Mouse (Mus musculus) cerebellum, adult 2 months (tissue): ENCODE results near the gene Phactr2. TPM values are rescaled to one million over a fixed set of nuclear protein-coding genes. Genes with fewer than 3 reads are reported as not detected.

Source experiments
- DNase-seq, 2 experiments: peaks; one replicate each; pipeline ENCODE4 v3.0.0; 2021
- H3K27ac ChIP-seq: fragments of 200-500 bp; 2 replicates; pipeline ENCODE4 v1.5.1; 2012; ENCODE audit warnings: low read length, control low read depth, inconsistent platforms; ENCODE audit not compliant: insufficient read depth
- H3K27me3 ChIP-seq: fragments of 200-500 bp; 2 replicates; pipeline ENCODE4 v1.6.1; 2012; ENCODE audit warnings: inconsistent platforms, mild to moderate bottlenecking, low read length, moderate library complexity; ENCODE audit not compliant: control insufficient read depth, insufficient read depth
- H3K4me1 ChIP-seq: fragments of 200-500 bp; 2 replicates; pipeline ENCODE4 v1.6.1; 2011; ENCODE audit warnings: low read length; ENCODE audit not compliant: control insufficient read depth, insufficient read depth
- H3K4me3 ChIP-seq: fragments of 200-500 bp; replicated peaks from 2 replicates; pipeline ENCODE3; 2011; ENCODE audit warnings: mild to moderate bottlenecking, low read depth, low read length, control low read depth; ENCODE audit not compliant: insufficient read depth
- CTCF ChIP-seq: fragments of 200-500 bp; IDR thresholded peaks from 2 replicates; pipeline ENCODE4 v1.5.1; 2011; ENCODE audit warnings: low read depth, mild to moderate bottlenecking, control low read depth, low read length, moderate library complexity, borderline replicate concordance; ENCODE audit not compliant: insufficient read depth
- POLR2A ChIP-seq: fragments of 200-500 bp; IDR thresholded peaks from 2 replicates; pipeline ENCODE4 v1.6.1; 2011; ENCODE audit warnings: low read length, control low read depth, borderline replicate concordance; ENCODE audit not compliant: insufficient read depth
- WGBS: fragments of 180-500 bp; shearing (Covaris S2); methylation state at CpG from one replicate; pipeline ENCODE4 v1.1.7; 2018; 5-methylcytosine and 5-hydroxymethylcytosine counted together
- polyA plus RNA-seq: library from polyadenylated mRNA; depleted of rRNA; stranded (reverse); fragments of >200 nt; gene quantifications from 2 replicates; pipeline ENCODE4 v1.2.3, GENCODE M21; 2012

Phactr2 gene
- polyA plus RNA-seq, 1 experiment = 11.9 TPM

- Histone ChIP-seq H3K27ac (no peak overlapping the region), H3K4me1 (no peaks in the 10 kb centered on the region), H3K27me3 (no peaks in the 10 kb centered on the region), H3K4me3 (no peak overlapping the region)
- DNase-seq = no peak
- TF ChIP-seq POLR2A (no peak), CTCF (no peak)
- 91% methylated on average over 1 of the region's 1 CpGs for WGBS
These were observed 200.5 kb downstream of the Phactr2 start for GRCm38 (mm10) chr10:13273756-13274155.

- Histone ChIP-seq H3K27ac (no peak overlapping the region), H3K4me1 (no peaks in the 10 kb centered on the region), H3K4me3 (no peak overlapping the region), H3K27me3 (no peaks in the 10 kb centered on the region)
- 91% methylated on average over 8 of the region's 8 CpGs for WGBS
- DNase-seq = no peak
- no peak for TF ChIP-seq POLR2A
- TF ChIP-seq CTCF = no peak
These were observed 202.5 kb downstream of the Phactr2 start for GRCm38 (mm10) chr10:13271716-13272115.

- H3K4me3 ChIP-seq = no peak overlapping the region
- 81% methylated on average over 7 of the region's 7 CpGs for WGBS
- no peaks in the 10 kb centered on the region for H3K27me3 ChIP-seq
- DNase-seq = no peak
- TF ChIP-seq CTCF (no peak), POLR2A (no peak)
- no peak overlapping the region for H3K27ac ChIP-seq
- no peaks in the 10 kb centered on the region for H3K4me1 ChIP-seq
These were observed 203.1 kb downstream of the Phactr2 start for GRCm38 (mm10) chr10:13271099-13271498.

- Histone ChIP-seq H3K27ac (no peak overlapping the region), H3K27me3 (no peaks in the 10 kb centered on the region), H3K4me1 (no peaks in the 10 kb centered on the region), H3K4me3 (no peak overlapping the region)
- TF ChIP-seq CTCF = no peak
- TF ChIP-seq POLR2A = no peak
- WGBS = 93% methylated on average over 7 of the region's 7 CpGs
- no peak for DNase-seq
These were observed 203.9 kb downstream of the Phactr2 start for GRCm38 (mm10) chr10:13270270-13270669.

GRCm38 (mm10) chr10:13259251-13259650 is 215.0 kb downstream of the Phactr2 start:
- 79% methylated on average over 3 of the region's 3 CpGs for WGBS

GRCm38 (mm10) chr10:13256196-13256595 is 218.0 kb downstream of the Phactr2 start:
- 81% methylated on average over 7 of the region's 7 CpGs for WGBS
- H3K4me1 ChIP-seq = no peaks in the 10 kb centered on the region
- no peak overlapping the region for H3K4me3 ChIP-seq
- H3K27ac ChIP-seq = no peak overlapping the region
- DNase-seq = no peak
- no peak for TF ChIP-seq CTCF
- TF ChIP-seq POLR2A = no peak
- H3K27me3 ChIP-seq = no peaks in the 10 kb centered on the region

More at GRCm38 (mm10) chr10:13259251-13259650, 215.0 kb downstream of the Phactr2 start:
- no peak for TF ChIP-seq CTCF
- no peak for TF ChIP-seq POLR2A
- Histone ChIP-seq H3K4me3 (no peak overlapping the region), H3K27ac (no peak overlapping the region), H3K27me3 (no peaks in the 10 kb centered on the region), H3K4me1 (no peaks in the 10 kb centered on the region)
- DNase-seq = no peak

GRCm38 (mm10) chr10:13250280-13250679 is 223.9 kb downstream of the Phactr2 start:
- Histone ChIP-seq H3K4me3 (no peak overlapping the region), H3K4me1 (no peaks in the 10 kb centered on the region), H3K27me3 (no peaks in the 10 kb centered on the region), H3K27ac (no peak overlapping the region)
- TF ChIP-seq POLR2A (no peak), CTCF (no peak)
- WGBS = 66% methylated on average over 2 of the region's 2 CpGs
- no peak for DNase-seq

GRCm38 (mm10) chr10:13249126-13249525 is 225.1 kb downstream of the Phactr2 start:
- 96% methylated on average over 8 of the region's 8 CpGs for WGBS
- H3K4me3 ChIP-seq = no peak overlapping the region
- H3K4me1 ChIP-seq = no peaks in the 10 kb centered on the region
- no peak overlapping the region for H3K27ac ChIP-seq
- DNase-seq = no peak
- no peak for TF ChIP-seq POLR2A
- TF ChIP-seq CTCF = no peak
- no peaks in the 10 kb centered on the region for H3K27me3 ChIP-seq

GRCm38 (mm10) chr10:13245714-13246113 is 228.5 kb downstream of the Phactr2 start:
- no peak overlapping the region for H3K4me3 ChIP-seq
- TF ChIP-seq POLR2A (no peak), CTCF (no peak)
- H3K4me1 ChIP-seq = no peaks in the 10 kb centered on the region
- WGBS = 60% methylated on average over 6 of the region's 6 CpGs
- H3K27me3 ChIP-seq = no peaks in the 10 kb centered on the region
- H3K27ac ChIP-seq = no peak overlapping the region
- DNase-seq = no peak
